Mouse (Mus musculus) gastrocnemius, adult 18-20 months (tissue): ENCODE data around the gene Gm2030. TPM values are rescaled to one million over a fixed set of nuclear protein-coding genes. Genes with fewer than 3 reads are reported as not detected.
"Not testable (repeated sequence)": the region's sequence is repeated elsewhere in the genome, so short reads cannot be mapped to it uniquely, and the experiment has no call there.

Experiments
- DNase-seq: peaks from one replicate; pipeline ENCODE4 v3.0.0; 2021; ENCODE audit warnings: low spot score
- long read RNA-seq, 2 experiments: library from polyadenylated mRNA; stranded (forward); transcript quantifications; one replicate each; pipeline ENCODE4 v2.0.0; 2021
- total RNA-seq, 2 experiments: library from RNA; stranded (reverse); gene quantifications; 2 replicates each; pipeline ENCODE4 v1.2.3; 2021

Gm2030 gene
- not detected for total RNA-seq
- long read RNA-seq, experiment 1, result 0 reads
- long read RNA-seq, experiment 2, result 0 reads

GRCm38 (mm10) chrX:26309944-26310343, at the start of gene Gm2030:
Gm2030 (minus strand) TSS chrX:26310044.
- DNase-seq, result not testable (repeated sequence)

Other genes starting within 250 kb of the Gm2030 start
- not detected for gene Gm2012, start 78.7 kb downstream of the Gm2030 start, total RNA-seq
- gene Slx, start 235.5 kb upstream of the Gm2030 start, total RNA-seq, result not detected